Comparison of ENCODE assay signal across 16 mouse cellular contexts in the genomic region with DNA sequence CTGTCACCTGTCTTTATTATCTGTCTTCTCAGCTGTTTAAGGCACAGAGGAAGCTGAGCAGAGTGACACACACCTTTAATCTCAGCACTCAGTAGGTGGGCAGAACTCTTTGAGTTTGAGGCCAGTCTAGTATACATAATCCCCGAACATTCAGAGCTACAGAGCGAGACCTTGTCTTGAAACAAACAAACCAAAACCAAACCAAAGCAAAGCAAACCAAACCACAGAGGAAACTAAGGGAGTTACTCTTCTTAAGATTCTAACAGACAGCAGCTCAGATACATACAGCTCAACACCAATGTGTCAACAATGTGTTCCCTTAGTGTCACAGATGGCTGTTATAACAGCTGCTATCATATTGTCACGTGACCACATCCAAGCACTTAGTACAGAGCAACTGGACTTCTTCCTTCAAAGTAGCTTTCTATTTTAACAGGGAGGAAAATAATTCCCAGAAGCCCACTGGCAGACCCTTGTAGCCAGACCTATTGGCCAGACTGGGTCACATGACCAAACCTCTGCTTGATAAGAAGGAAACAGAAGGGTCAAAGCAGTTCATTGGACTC. TPM values are rescaled to one million over a fixed set of nuclear protein-coding genes. Genes with fewer than 3 reads are reported as not detected.
DNase-seq lines count a peak whose midpoint lies in the region.
"Had no signal": no experiment of that assay in that cellular context is flagged by ENCODE, and none has a peak within 500 bp of the region (broad histone marks: within the 10 kb centered on the region; RNA-seq: fewer than 3 reads in every experiment).

No protein-coding gene starts in this region.

- peak; percentile 24 for DNase-seq in layer of hippocampus, adult 9-11 months
- DNase-seq in layer of hippocampus, postnatal 14 days (ENCODE audit: low spot score in 2 of 2), result no peak
- peak; percentile 12 for DNase-seq in thymus, postnatal 25 days
- no peak for DNase-seq in thymus, postnatal 4 days
- DNase-seq in induced T-regulatory cell, adult 2 months (ENCODE audit: low read depth), result peak; percentile 5
- peak; percentile 63 for DNase-seq in naive thymus-derived CD4-positive, alpha-beta T cell, adult 2 months (ENCODE audit: low read depth)
- DNase-seq in heart, postnatal 36 days, result no peak
- no peak for DNase-seq in left cerebral cortex, postnatal 4 days
- DNase-seq: adrenal gland, postnatal 14 days; cerebellum, adult 11-12 months; cerebellum, adult 9-10 months; cerebellum, postnatal 25 days; gastrocnemius, postnatal 10 days; heart, adult 18-20 months; heart, postnatal 14 days had no signal

- intact Hi-C loops in heart, postnatal 36 days (cut with DNase I), result no loop called here
- intact Hi-C loops in left cerebral cortex, postnatal 4 days (cut with DNase I), result no loop called here

RNA-seq across cellular contexts. Expression of a gene that starts 27.0 kb away (rescaled TPM):
- total RNA-seq in layer of hippocampus, postnatal 14 days (2021), result 10 to 100 TPM; 14.2 to 20.9 TPM
- total RNA-seq in heart, postnatal 36 days (2021), result 1 to 10 TPM; 1.1 to 1.4 TPM
- 10 to 100 TPM; 25.4 to 29.7 TPM for total RNA-seq in left cerebral cortex, postnatal 4 days (2021)
- total RNA-seq: MEL had no signal

Comparison
In these comparisons a context has a peak if more than half of its experiments do, and no peak if none do; other contexts are left out.
1. DNase-seq: peak in layer of hippocampus, adult 9-11 months (single experiment), thymus, postnatal 25 days (single experiment), induced T-regulatory cell, adult 2 months (single experiment) and naive thymus-derived CD4-positive, alpha-beta T cell, adult 2 months (single experiment); none in layer of hippocampus, postnatal 14 days (0 of 2), thymus, postnatal 4 days (single experiment), heart, postnatal 36 days (0 of 2) and left cerebral cortex, postnatal 4 days (single experiment).
2. RNA of a gene that starts 27.0 kb away (total RNA-seq): 25.4 to 29.7 TPM in left cerebral cortex, postnatal 4 days and 14.2 to 20.9 TPM in layer of hippocampus, postnatal 14 days; 1.1 to 1.4 TPM in heart, postnatal 36 days; every median in the first group is over 4 times any median in the second.